Mouse (Mus musculus): ENCODE data around the gene Camta2.

Gene Camta2

DNA sequence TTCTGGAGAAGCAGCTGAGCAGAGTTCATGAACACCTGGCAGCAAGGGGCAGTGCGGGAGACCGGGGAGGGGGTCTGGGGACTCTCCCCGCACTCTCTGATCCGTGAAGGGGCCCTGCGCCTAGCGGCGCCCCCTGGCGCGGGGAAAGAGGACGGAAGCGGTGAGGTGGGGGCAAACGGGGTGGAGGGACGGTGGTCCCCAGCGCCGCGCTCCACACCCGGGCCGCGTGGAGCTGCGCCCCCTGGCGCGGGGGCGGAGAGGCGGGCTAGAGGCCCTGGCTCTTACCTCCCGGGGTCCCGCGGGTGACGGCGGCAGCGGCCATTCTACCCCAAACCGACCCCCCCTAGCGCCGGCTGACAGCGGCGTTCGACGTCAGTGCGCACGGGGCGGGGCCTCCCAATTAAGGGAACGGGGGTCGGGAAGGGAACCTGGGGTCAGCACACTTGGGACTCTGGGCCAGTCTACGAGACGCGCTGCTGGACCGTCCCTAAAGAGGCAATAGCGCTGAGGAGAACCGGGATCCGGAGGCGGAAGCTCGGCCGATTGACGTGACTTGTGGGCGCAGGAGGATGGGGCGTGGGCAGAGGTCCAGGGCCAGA, at the start of gene Camta2:
Gene Camta2 (minus strand): TSS at position 505 of the 599 bp plus-strand sequence.
- peak; percentile 92 to 97 for DNase-seq (ENCODE audit: inconsistent age in 2 of 2, low spot score in 1 of 2)

DNA sequence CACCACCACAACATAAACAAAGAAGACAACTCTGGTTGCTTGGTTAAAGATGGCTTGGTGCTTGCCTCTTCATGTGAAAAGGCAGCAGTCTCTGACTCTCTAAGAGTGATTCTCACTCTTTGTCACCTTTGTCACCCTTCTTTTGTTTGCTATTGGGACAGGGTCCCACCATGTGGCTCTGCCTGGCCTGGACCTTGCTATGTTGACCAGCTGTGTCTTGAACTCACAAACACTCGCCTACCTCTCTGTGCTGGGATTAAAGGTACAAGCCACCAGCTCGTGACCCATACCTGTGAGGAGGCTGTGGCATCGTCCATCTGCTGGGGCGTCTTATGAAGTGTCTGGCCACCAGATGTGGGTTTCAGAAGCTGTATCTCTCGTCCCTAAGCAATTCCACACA, 45.4 kb upstream of the Camta2 start:
- DNase-seq (ENCODE audit: inconsistent age in 2 of 2, low spot score in 1 of 2), result no peak

- DNase-seq (ENCODE audit: inconsistent age in 2 of 2, low spot score in 1 of 2), result no peak
Observed at GRCm38 (mm10) chr11:70731178-70731577, 43.3 kb upstream of the Camta2 start.

- peak in 1 of 2 experiments; percentile 71 for DNase-seq (ENCODE audit: inconsistent age in 2 of 2, low spot score in 1 of 2)
Observed at GRCm38 (mm10) chr11:70730427-70731038, 42.6 kb upstream of the Camta2 start.

- DNase-seq (ENCODE audit: inconsistent age in 2 of 2, low spot score in 1 of 2), result no peak
Observed at GRCm38 (mm10) chr11:70727385-70727784, 39.5 kb upstream of the Camta2 start.

- no peak for DNase-seq (ENCODE audit: inconsistent age in 2 of 2, low spot score in 1 of 2)
Observed at GRCm38 (mm10) chr11:70726585-70726984, 38.7 kb upstream of the Camta2 start.

DNA sequence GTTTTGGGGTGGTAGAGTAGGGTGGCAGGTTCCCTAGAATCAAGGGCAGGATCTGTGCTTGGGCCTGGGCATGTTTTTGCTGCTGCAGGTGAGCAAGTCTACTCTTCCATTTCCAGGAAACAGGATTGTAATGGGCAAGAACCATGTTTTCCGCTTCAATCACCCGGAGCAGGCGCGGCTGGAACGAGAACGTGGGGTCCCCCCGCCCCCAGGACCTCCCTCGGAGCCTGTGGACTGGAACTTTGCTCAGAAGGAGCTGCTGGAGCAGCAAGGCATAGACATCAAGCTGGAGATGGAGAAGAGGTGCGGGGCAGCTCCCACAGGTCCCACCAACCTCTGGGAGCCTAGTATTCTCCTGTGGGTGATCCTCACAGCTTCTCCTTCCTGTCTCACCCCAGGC, 36.8 kb upstream of the Camta2 start:
- DNase-seq (ENCODE audit: inconsistent age in 2 of 2, low spot score in 1 of 2), result no peak

DNA sequence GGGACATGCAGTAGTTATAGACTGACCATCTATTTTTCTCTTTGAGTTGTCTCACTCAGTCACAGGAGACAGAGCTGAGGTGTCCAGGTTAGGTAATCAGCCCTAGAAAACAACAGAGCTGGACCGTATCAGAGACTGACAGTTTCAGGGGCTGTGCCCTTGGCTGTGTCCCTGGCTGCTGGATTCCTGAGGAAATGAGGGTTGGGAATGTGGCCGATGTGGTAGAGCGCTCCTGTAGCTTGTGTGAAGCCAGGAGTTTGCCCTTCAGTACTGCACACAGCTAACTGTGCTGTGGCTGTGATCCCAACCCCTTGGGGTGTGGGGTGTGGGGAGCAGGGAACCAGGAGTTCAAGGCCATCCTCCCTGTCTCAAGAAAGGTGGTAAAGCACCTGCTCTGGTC, 33.2 kb upstream of the Camta2 start:
- peak; percentile 63 to 87 for DNase-seq (ENCODE audit: inconsistent age in 2 of 2, low spot score in 1 of 2)

- DNase-seq (ENCODE audit: inconsistent age in 2 of 2, low spot score in 1 of 2), result no peak
Observed at GRCm38 (mm10) chr11:70720567-70720966, 32.7 kb upstream of the Camta2 start.

- DNase-seq (ENCODE audit: inconsistent age in 2 of 2, low spot score in 1 of 2), result peak; percentile 58 to 86
Observed at GRCm38 (mm10) chr11:70718481-70718880, 30.6 kb upstream of the Camta2 start.

DNA sequence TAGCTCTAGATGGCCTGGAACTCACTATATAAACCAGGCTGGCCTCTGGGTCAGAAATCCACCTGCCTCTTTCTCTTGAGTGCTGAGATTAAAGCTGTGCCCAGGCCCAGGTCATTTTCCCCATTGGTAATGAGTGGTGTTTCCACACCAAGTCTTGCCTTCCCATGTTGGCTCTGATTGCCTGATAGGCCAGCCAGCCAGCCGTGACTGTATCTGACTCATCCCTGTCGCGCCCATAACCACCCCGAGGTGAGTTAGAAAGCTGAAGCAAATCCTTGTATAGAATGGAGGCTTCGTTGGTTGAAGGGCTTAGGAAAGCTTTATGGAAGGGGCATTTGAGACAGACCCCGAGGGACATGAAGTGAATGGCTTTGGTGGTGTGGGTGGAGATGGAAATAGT, 27.9 kb upstream of the Camta2 start:
- peak; percentile 45 to 78 for DNase-seq (ENCODE audit: inconsistent age in 2 of 2, low spot score in 1 of 2)

DNA sequence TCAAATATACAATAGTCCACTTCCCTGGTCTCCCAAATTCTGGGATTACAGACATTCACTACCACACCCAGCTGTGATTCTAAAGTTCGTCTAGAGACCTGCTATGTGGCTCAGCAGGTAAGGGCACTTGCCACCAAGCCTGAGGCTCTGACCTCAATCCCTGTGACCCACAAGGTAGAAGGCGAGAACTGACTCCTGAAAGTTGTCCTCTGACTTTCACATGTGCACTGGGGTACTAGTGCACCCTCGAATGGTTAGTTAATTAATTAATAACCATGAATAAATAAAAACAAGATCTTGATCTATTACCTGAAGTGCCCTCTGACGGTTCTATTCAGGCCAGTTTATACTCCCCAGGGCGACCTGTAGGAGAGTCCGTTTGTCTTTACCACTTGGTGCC, 25.3 kb upstream of the Camta2 start:
- no peak for DNase-seq (ENCODE audit: inconsistent age in 2 of 2, low spot score in 1 of 2)

- no peak for DNase-seq (ENCODE audit: inconsistent age in 2 of 2, low spot score in 1 of 2)
Observed at GRCm38 (mm10) chr11:70711026-70711425, 23.1 kb upstream of the Camta2 start.

DNA sequence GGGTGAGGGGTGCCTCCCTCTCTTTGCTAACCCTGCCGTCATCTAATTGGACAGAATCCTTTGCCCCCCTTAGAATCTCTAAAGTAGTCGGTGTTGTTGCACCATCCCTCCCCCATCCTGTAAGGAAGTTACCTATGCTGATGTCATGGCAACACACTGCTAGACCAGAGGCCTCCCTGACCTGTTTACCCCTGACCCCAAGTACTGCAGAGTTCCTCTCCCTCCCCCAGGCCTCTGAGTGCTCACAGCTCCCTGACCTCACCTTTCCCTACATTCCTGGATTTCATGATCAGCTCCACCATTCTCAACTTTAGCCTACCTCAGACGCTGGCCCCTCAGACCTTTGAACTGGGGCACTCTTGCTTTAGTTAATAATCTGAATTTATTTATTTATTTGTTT, 18.2 kb upstream of the Camta2 start:
- no peak for DNase-seq (ENCODE audit: inconsistent age in 2 of 2, low spot score in 1 of 2)

DNA sequence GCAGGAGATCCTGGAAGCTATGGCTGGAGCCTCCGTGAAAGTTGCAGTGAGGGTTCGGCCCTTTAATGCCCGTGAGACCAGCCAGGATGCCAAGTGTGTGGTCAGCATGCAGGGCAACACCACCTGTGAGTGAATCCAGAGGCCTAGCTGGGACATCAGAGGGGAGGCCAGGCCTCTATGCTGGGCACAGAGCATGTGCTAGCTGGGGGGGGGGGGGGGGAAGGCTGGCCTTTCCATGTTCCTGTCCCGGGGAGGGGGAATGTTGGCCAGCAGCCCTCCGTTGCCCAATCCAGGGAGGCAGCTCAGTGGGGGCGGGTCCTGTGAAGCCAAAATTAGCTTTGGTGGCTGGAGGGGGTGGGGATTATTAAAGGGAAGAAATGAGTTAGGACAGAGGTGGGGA, 14.9 kb upstream of the Camta2 start:
- peak in 1 of 2 experiments; percentile 66 for DNase-seq (ENCODE audit: inconsistent age in 2 of 2, low spot score in 1 of 2)

- DNase-seq (ENCODE audit: inconsistent age in 2 of 2, low spot score in 1 of 2), result no peak
Observed at GRCm38 (mm10) chr11:70701984-70702733, 14.3 kb upstream of the Camta2 start.

DNA sequence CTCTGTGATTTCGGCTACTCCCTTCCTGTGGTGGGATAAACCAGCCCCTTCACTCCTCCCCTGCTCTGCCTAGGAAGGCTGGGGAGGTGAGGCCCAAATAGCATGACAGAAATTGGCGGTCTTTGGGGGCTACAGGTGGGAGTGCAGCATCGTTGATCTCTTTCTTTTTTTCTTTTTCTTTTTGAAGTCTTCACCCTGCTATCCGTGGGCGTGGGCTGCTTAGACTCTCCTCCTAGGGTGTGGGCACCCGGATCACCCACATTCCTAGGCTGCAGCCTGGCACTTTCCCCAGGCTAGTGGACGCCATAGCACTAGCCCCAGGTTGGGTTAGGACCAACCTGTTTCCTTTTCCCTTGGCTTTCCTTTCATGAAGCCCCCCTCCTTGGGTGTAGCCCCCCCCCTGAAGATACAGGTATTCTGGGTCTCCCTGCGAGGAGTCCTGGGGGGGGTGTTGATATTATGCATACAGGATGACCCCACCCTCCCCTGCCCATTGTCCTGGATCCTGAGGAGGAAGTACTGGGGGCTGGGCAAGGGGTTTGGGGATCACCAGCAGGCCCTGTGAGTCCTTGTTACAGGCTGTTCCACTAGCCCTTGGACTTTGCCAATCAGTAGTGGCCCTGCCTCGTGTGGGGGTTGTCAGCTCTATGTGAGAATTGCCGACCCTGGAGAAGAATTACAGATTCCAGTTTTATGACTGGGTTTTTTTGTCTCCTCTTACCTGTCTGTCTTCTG, 13.5 kb upstream of the Camta2 start:
- no peak for DNase-seq (ENCODE audit: inconsistent age in 2 of 2, low spot score in 1 of 2)

DNA sequence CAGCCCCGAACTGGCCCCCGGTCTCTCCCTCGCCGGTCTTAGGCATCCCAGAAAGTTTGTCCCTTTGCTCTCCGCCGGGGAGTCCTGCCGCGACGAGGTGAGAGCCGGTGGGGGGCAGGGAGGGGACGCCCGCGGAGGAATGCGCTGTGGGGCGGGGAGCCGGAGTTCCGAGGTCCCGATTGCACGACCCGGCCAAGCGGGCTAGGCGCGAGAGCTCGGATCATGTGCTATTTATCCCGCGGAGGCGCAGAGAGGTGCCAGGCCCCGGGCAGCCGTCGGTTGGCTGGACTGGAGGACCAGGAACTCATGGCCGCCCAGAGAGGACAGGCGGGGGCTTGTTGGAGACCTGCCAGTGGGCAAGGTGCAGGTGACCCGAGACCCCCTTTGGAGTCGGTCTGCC, 12.7 kb upstream of the Camta2 start:
- DNase-seq (ENCODE audit: inconsistent age in 2 of 2, low spot score in 1 of 2), result peak; percentile 82 to 94

DNA sequence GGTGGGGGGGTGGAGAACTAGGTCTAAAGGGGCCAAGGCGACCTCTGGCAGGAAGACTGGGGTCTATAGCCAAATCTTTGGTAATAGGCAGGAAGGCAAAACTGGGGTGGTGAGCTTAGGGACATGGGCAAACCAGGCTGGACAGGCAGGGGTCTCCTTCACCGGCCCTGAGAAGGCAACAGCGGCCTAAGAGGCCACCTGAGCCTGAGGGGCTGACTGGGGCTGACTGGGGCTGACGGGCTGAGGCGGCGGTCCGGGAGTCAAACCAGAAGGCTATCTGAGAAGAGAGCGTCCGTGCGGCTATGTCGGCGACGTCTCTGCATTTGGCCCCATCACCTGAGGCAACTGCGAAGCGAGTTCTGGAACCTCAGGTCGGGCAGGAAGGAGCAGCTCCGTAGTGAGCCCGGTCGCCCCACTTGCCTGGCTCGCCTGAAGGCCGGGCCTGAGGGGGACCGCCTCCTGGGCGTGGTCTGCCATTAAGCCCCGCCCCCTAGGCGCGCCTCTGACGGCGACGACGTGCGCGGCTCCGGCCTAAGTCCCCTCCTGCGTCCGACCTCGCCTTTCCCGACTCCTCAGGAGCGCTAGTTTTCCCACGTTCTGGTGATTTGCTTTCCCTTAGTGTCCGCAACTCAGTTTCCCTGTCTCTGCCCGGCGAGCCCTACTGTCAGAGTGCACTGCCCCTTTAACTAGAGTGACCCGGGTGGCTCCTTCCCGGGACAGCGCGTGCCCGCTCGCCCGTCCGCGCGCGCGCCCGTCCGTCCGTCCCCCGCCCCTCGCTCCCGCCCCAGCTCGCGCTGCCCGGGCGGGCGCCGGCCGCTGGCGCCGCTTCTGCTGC, 12.0 kb upstream of the Camta2 start, which contains the start of the genes Inca1 and Kif1c:
Gene Inca1 (minus strand): TSS at position 434 of the 835 bp plus-strand sequence.
Gene Kif1c (plus strand): TSS at position 827 of the 835 bp plus-strand sequence.
- peak; percentile 97 to 99 for DNase-seq (ENCODE audit: inconsistent age in 2 of 2, low spot score in 1 of 2)

DNA sequence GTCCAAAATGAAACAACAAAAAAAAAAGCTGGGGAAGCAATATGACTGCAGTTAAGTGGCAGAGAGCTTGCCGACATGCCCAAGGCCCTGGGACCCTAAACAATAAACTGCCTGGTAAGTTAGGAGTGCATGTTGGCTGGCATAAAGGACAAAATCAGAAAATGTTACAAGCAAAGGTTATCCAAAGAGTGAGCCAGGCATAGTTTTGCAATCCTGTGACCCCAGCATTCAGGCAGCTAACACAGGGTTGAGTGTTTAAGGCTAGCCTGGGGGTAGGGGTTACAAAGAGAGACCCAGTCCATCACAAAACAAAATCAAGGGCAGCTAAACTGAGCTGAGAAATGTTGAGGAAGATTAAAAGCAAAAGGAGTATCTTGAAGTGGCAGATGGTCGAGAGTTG, 11.1 kb upstream of the Camta2 start:
- peak in 1 of 2 experiments; percentile 75 for DNase-seq (ENCODE audit: inconsistent age in 2 of 2, low spot score in 1 of 2)
